Mouse (Mus musculus) thymus, adult 2 months (tissue): ENCODE measurements at regions not wholly inside any gene's neighbourhood (a gene's known extent, or its start where the extent isn't known, plus 50 kb on each side); places are given as distances from the start of the nearest gene placed in this dataset.

Experiments
- CTCF ChIP-seq: fragments of 200-500 bp; IDR thresholded peaks from 2 replicates; pipeline ENCODE4 v1.5.1; 2012; ENCODE audit warnings: mild to moderate bottlenecking, control low read depth, low read length, moderate library complexity, borderline replicate concordance; ENCODE audit not compliant: control insufficient read depth, poor library complexity, insufficient read depth; ENCODE audit errors: extremely low read depth
- POLR2A ChIP-seq: fragments of 200-500 bp; IDR thresholded peaks from 2 replicates; pipeline ENCODE4 v1.6.1; 2012; ENCODE audit warnings: mild to moderate bottlenecking, low read length, control low read depth, moderate library complexity; ENCODE audit not compliant: control insufficient read depth, poor library complexity, insufficient read depth; ENCODE audit errors: extremely low read depth

DNA sequence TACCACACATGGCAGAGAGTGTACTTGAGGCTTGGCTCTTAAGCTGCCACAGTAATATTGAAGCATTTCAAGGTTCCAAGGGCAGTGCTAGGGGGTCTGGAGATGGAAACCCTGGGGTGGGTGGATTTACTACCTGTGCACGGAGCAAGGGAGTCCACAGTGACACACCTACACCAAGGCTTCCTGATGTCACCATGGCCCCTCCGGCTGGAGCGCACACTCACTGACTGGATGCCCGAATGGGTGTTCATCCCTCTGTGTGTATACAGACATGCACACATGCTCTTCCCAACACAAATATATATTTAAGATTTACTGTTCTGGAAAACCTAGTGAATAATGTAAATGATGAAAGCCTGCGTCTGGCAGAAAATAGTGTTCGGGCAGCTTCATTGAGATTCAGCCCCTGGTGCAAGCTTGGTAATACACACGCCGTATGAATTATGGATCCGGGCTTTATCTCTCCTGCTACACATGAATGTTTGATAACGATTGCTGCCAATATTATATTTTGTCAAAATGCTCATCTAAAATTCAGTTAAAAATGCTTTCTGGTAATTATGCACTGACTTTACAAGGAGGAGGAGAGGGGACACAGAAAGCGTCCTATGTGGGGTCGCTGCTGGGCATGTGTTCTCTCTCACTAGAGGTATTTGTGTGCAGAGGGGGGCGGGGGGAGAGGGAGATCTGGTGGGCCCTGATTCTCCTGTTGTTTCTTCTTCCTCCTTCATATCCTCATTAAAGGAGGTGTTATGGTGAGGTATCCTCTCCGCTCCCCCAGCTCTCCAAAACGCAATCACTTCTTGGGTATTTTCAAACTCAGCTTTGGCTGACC lies 205.8 kb upstream of the Zmiz1 start:
- TF ChIP-seq CTCF, result no peak
- no peak for TF ChIP-seq POLR2A
